Mouse (Mus musculus): Measurements from ENCODE around the gene Shisal2a. TPM values are rescaled to one million over a fixed set of nuclear protein-coding genes. Genes with fewer than 3 reads are reported as not detected.

Shisal2a gene
- polyA plus RNA-seq, 1 experiment from 2014 or later, result 0.34 TPM

DNA sequence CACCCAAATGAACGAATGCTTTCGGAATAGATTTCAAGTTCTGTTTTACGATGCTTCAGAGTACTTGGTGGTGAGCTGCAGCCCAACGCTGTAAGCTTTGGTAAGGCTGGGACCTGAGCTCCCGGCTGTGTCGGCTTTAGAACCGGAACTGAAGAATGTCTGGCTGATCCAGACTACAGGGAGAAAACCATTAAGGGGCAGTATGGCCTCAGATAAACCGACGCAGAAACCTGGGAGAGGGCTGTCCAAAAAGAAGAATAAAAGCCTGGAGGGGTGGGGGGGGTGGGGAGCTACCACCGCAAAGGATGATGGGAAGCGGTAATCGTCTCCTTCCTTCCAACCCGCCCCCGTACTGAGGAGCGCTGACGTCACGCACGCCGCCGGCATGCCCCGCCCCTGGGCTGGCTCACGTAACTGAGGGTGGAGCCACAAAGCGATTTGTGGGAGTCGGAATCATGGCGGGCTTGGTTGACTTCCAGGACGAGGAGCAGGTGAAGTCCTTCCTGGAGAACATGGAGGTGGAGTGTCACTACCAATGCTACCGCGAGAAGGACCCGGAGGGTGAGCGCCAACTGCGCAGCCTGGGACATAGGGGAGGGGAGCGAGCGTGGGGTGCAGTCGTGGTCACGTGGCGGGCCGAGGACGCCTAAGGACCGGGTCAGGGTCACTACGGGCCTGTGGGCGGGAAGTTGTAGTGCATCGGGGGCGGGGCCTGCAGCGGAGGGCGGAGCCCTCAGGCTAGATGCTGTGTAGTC, 55.2 kb downstream of the Shisal2a start, which contains the start of gene Coa7:
Gene Coa7, plus strand, starts transcription at position 411 of the 755 bp plus-strand sequence.
- Histone ChIP-seq H3K4me2 (peak within 1 kb of the TSS; percentile 66), H3K4me3 (ENCODE audit: low read depth, low read length) (peak within 1 kb of the TSS; percentile 59), H3K4me1 (ENCODE audit: insufficient read depth) (0 out of 2 replicates have a peak, but pooled peaks cover 4% of the 10 kb centered on the region), H3K36me3 (ENCODE audit: insufficient read depth) (peaks cover 16% of the 10 kb centered on the region; the same call in 1 of the 2 replicates), H3K27me3 (ENCODE audit: insufficient read depth, low read length) (no peaks in the 10 kb centered on the region), H3K27ac (ENCODE audit: low read depth) (peak within 1 kb of the TSS; percentile 92), H3K9me3 (ENCODE audit: low read depth, low read length) (no peaks in the 10 kb centered on the region), H3K9ac (peak within 1 kb of the TSS; percentile 63)
- DNase-seq, result peak; percentile 99
- peak; percentile 19; the same call in 1 of the 2 replicates for TF ChIP-seq CTCF (IDR thresholded peaks at IDR 0.05; ENCODE audit: low read depth)
- under 1% methylated on average over 45 of the region's 45 CpGs for WGBS
- ATAC-seq (ENCODE audit: insufficient read depth), result peak; percentile 92

DNA sequence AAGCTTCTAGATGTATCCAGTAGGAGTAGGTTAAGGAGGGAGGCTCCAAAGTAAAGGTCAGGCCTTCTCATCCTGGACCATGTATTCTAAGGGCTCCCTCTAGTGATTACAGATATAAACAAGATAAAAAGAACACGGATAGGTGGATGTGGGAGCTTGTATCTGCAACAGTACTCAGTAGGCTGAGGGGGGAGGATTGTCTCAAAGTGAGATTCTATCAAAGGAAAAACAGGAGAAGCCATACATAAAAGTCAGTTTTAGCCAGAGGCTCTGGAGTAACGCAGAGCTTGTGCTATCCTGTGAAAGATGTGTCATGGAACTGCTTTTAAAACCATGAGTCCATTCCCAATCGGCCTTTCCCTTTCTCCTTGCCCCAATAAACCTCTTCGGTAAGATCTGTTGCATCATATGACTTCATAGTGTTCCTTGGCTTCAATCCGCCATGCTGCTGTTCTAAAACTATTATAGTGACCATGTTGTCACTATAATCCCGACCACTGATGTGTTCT, 56.0 kb downstream of the Shisal2a start:
- Histone ChIP-seq H3K4me1 (ENCODE audit: insufficient read depth) (0 out of 2 replicates have a peak, but pooled peaks cover 4% of the 10 kb centered on the region), H3K36me3 (ENCODE audit: insufficient read depth) (peaks cover 9% of the 10 kb centered on the region; the same call in 1 of the 2 replicates), H3K4me3 (ENCODE audit: low read depth, low read length) (peak overlapping the region; percentile 59), H3K4me2 (peak overlapping the region; percentile 66), H3K27ac (ENCODE audit: low read depth) (peak overlapping the region; percentile 92), H3K9me3 (ENCODE audit: low read depth, low read length) (no peaks in the 10 kb centered on the region), H3K27me3 (ENCODE audit: insufficient read depth, low read length) (no peaks in the 10 kb centered on the region), H3K9ac (peak overlapping the region; percentile 63)
- peak; percentile 4; the same call in 1 of the 2 replicates for ATAC-seq (ENCODE audit: insufficient read depth)
- 35% methylated on average over 6 of the region's 6 CpGs for WGBS
- peak; percentile 45 for TF ChIP-seq CTCF (IDR thresholded peaks at IDR 0.05; ENCODE audit: low read depth)
- peak; percentile 56 for DNase-seq

DNA sequence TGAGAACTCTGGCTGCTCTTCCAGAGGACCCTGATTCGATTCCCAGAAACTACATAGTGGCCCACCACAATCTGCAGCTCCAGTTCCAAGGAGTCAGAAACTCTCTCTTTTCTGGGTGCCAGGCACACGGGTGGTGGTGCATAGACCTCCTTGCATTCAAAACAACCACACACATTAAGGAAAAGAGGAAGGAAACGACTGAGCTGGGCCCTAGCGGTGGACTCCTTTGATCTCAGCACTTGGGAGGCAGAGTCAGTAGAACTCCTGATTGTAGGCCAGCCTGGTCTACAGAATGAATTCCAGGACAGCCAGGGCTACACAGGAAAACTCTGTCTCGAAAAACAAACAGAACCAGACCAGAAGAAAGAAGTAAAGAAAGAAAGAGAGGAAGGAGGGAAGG, 59.6 kb downstream of the Shisal2a start:
- Histone ChIP-seq H3K36me3 (ENCODE audit: insufficient read depth) (no peaks in the 10 kb centered on the region), H3K4me1 (ENCODE audit: insufficient read depth) (0 out of 2 replicates have a peak, but pooled peaks cover 2% of the 10 kb centered on the region), H3K27ac (ENCODE audit: low read depth) (no peak overlapping the region), H3K4me3 (ENCODE audit: low read depth, low read length) (no peak overlapping the region), H3K9me3 (ENCODE audit: low read depth, low read length) (peaks cover 4% of the 10 kb centered on the region; the same call in 1 of the 2 replicates), H3K27me3 (ENCODE audit: insufficient read depth, low read length) (no peaks in the 10 kb centered on the region), H3K9ac (no peak overlapping the region), H3K4me2 (no peak overlapping the region)
- DNase-seq (no peak), ATAC-seq (ENCODE audit: insufficient read depth) (no peak)
- TF ChIP-seq CTCF (IDR thresholded peaks at IDR 0.05; ENCODE audit: low read depth), result no peak
- 62% methylated on average over 5 of the region's 5 CpGs for WGBS

DNA sequence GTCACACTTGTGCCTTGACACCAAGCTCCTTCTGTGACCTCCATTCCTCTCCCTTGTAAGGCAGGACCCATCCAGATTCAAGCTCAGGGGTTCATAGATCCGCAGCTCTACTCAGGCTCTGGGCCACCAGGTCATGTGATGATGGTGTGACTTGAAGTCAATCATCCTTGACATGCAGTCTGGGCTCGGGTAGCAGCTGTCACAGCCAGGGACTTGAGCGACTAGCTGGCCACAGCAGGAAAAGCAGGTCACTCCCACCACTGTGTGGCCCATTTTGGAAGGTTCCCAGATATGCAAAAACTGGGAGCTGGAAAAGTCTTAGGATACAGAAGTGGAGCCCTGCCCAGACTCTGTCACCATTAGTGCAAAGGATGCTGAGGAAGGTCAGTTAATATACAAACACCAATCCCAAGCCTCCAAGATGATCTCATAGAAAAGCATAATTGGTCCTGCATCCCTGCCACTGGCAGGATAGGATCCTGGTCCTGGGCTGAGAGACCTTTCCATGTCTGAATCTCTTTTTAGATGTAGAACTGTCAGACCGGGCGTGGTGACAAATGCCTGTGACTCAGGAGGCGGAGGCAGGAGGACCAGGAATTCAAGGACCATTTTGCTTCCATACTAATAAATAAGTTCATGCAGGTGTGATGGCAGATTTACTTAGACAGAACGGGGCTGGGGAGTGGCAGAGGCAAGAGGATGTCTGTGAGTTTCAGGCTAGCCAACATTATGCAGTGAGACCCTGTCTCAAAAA, 62.3 kb downstream of the Shisal2a start:
- H3K4me2 ChIP-seq, result no peak overlapping the region
- no peaks in the 10 kb centered on the region for H3K4me1 ChIP-seq (ENCODE audit: insufficient read depth)
- H3K27ac ChIP-seq (ENCODE audit: low read depth), result no peak overlapping the region
- no peak for TF ChIP-seq CTCF (IDR thresholded peaks at IDR 0.05; ENCODE audit: low read depth)
- ATAC-seq (ENCODE audit: insufficient read depth), result no peak
- 72% methylated on average over 7 of the region's 7 CpGs for WGBS
- no peak overlapping the region for H3K4me3 ChIP-seq (ENCODE audit: low read depth, low read length)
- no peak for DNase-seq
- no peaks in the 10 kb centered on the region for H3K27me3 ChIP-seq (ENCODE audit: insufficient read depth, low read length)
- H3K36me3 ChIP-seq (ENCODE audit: insufficient read depth), result no peaks in the 10 kb centered on the region
- H3K9me3 ChIP-seq (ENCODE audit: low read depth, low read length), result peaks cover 4% of the 10 kb centered on the region; the same call in 1 of the 2 replicates
- H3K9ac ChIP-seq, result no peak overlapping the region

DNA sequence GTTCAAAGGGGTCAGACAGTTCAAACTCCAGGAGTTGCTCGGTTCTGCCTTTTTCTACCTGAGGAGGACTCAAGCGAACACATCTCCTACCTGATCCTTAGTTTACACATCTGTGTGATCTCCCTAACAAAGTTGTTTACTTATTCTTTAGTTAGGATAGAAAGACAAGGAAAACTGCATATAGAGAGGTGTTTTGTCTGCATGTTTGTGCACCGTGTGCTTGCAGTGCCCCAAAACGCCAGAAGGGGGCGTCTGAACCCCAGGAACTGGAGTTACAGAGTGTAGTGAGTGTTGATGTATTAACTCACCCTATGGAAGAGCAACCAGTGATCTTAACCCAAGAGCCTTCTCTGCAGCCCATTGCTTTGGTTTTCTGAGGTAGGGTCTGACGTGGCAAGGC, 63.4 kb downstream of the Shisal2a start:
- TF ChIP-seq CTCF (IDR thresholded peaks at IDR 0.05; ENCODE audit: low read depth), result peak; percentile 47
- Histone ChIP-seq H3K9ac (no peak overlapping the region), H3K4me1 (ENCODE audit: insufficient read depth) (no peaks in the 10 kb centered on the region), H3K4me3 (ENCODE audit: low read depth, low read length) (no peak overlapping the region), H3K27ac (ENCODE audit: low read depth) (no peak overlapping the region), H3K27me3 (ENCODE audit: insufficient read depth, low read length) (no peaks in the 10 kb centered on the region), H3K36me3 (ENCODE audit: insufficient read depth) (no peaks in the 10 kb centered on the region), H3K4me2 (no peak overlapping the region), H3K9me3 (ENCODE audit: low read depth, low read length) (peaks cover 4% of the 10 kb centered on the region; the same call in 1 of the 2 replicates)
- DNase-seq, result no peak
- 69% methylated on average over 6 of the region's 6 CpGs for WGBS
- no peak for ATAC-seq (ENCODE audit: insufficient read depth)

DNA sequence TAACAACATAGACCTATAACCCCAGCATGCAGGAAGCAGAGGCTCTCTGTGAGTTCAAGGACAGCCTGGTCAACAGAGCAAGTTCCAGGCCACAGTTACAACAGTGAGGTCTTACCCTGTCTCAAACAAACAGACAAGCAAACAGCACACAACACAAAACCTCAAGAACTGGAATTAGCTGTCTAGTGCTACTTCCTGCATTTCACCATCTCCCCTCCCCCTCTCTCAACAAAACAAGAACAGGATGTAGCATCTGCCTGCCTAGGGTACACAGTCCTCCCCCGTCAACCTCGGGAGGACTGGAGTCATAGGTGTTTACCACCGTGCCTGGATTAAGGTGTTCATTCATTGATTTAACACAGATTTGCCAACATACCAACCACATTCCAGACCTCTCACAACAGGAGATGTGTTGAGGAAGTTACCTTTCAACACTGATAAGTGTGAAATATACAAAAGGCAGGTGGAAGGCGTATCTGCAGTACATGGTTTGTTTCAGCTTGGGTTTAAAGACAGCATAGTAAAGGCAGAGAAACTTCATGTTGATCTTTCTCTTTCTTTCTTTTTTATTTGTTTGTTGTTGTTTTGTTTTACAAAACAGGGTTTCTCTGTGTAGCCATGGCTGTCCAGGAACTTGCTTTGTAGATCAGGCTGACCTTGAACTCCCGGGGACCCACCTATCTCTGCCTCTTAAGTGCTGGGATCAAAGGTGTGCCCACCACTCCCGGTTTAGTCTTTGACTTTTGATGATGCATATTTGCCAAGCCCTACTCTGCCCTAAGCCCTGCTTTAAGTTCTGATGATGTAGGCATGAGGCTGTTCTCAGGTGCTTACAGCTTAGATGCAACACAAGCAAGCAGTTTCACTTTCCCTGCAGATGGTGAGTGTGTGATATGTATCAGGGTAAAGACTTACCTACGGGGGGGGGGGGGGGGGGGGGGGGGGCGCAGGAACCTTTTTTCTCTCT, 64.2 kb downstream of the Shisal2a start:
- no peaks in the 10 kb centered on the region for H3K4me1 ChIP-seq (ENCODE audit: insufficient read depth)
- no peak for ATAC-seq (ENCODE audit: insufficient read depth)
- DNase-seq, result no peak
- no peak overlapping the region for H3K4me3 ChIP-seq (ENCODE audit: low read depth, low read length)
- 55% methylated on average over 7 of the region's 8 CpGs for WGBS
- no peaks in the 10 kb centered on the region for H3K36me3 ChIP-seq (ENCODE audit: insufficient read depth)
- no peak overlapping the region for H3K4me2 ChIP-seq
- H3K27me3 ChIP-seq (ENCODE audit: insufficient read depth, low read length), result no peaks in the 10 kb centered on the region
- peaks cover 4% of the 10 kb centered on the region; the same call in 1 of the 2 replicates for H3K9me3 ChIP-seq (ENCODE audit: low read depth, low read length)
- no peak for TF ChIP-seq CTCF (IDR thresholded peaks at IDR 0.05; ENCODE audit: low read depth)
- H3K27ac ChIP-seq (ENCODE audit: low read depth), result no peak overlapping the region
- no peak overlapping the region for H3K9ac ChIP-seq

Other genes starting within 250 kb of the Shisal2a start
- gene Scp2, start 238.4 kb downstream of the Shisal2a start, polyA plus RNA-seq (2014; fragmentation: Nextera tagmentation; extraction: Ambion mirVana), result 239 and 248 TPM in 2 replicates
- 43.4 and 44.3 TPM in 2 replicates for gene Echdc2, start 217.9 kb downstream of the Shisal2a start, polyA plus RNA-seq (2014; fragmentation: Nextera tagmentation; extraction: Ambion mirVana)
- 0.11 and 0.20 TPM in 2 replicates for gene Zyg11a, start 165.3 kb downstream of the Shisal2a start, polyA plus RNA-seq (2014; fragmentation: Nextera tagmentation; extraction: Ambion mirVana)
- 16.5 and 16.6 TPM in 2 replicates for gene Zyg11b, start 82.3 kb downstream of the Shisal2a start, polyA plus RNA-seq (2014; fragmentation: Nextera tagmentation; extraction: Ambion mirVana)
- 50.1 and 52.9 TPM in 2 replicates for gene Coa7, start 55.2 kb downstream of the Shisal2a start, polyA plus RNA-seq (2014; fragmentation: Nextera tagmentation; extraction: Ambion mirVana)
- 70.3 and 82.4 TPM in 2 replicates for gene Gpx7, start 23.6 kb upstream of the Shisal2a start, polyA plus RNA-seq (2014; fragmentation: Nextera tagmentation; extraction: Ambion mirVana)
- gene Tut4, start 76.1 kb upstream of the Shisal2a start, polyA plus RNA-seq (2014; fragmentation: Nextera tagmentation; extraction: Ambion mirVana), result 59.6 and 62.6 TPM in 2 replicates
- 92.0 and 96.2 TPM in 2 replicates for gene Prpf38a, start 196.0 kb upstream of the Shisal2a start, polyA plus RNA-seq (2014; fragmentation: Nextera tagmentation; extraction: Ambion mirVana)
- 14.3 and 15.7 TPM in 2 replicates for gene Orc1, start 196.1 kb upstream of the Shisal2a start, polyA plus RNA-seq (2014; fragmentation: Nextera tagmentation; extraction: Ambion mirVana)
- gene Cc2d1b, start 236.6 kb upstream of the Shisal2a start, polyA plus RNA-seq (2014; fragmentation: Nextera tagmentation; extraction: Ambion mirVana), result 31.1 and 31.4 TPM in 2 replicates